Mouse (Mus musculus) E14TG2a.4 (cell line): ENCODE results near the gene Ccl26.

Source experiments
- H3K27me3 ChIP-seq: 2 replicates; pipeline ENCODE4 v1.6.1; 2014; ENCODE audit warnings: low read length, control low read depth; ENCODE audit not compliant: insufficient read depth
- H3K36me3 ChIP-seq: 2 replicates; pipeline ENCODE4 v1.6.1; 2014; ENCODE audit warnings: low read length, control low read depth; ENCODE audit not compliant: insufficient read depth
- H3K4me1 ChIP-seq: replicated peaks from 2 replicates; pipeline ENCODE4 v1.6.1; 2014; ENCODE audit warnings: low read depth, low read length, control low read depth
- H3K4me3 ChIP-seq: replicated peaks from 2 replicates; pipeline ENCODE4 v1.5.1; 2014; ENCODE audit warnings: mild to moderate bottlenecking, low read length
- H3K9me3 ChIP-seq: 2 replicates; pipeline ENCODE4 v1.6.1; 2014; ENCODE audit warnings: low read length, control low read depth
- CTCF ChIP-seq: conservative IDR thresholded peaks from 2 replicates; pipeline ENCODE4 v1.5.1; 2014; ENCODE audit warnings: low read length
- NANOG ChIP-seq: IDR thresholded peaks from 2 replicates; pipeline ENCODE4 v1.6.1; 2014; ENCODE audit warnings: borderline replicate concordance, low read length, mixed read lengths
- POU5F1 ChIP-seq: IDR thresholded peaks from 2 replicates; pipeline ENCODE4 v1.6.1; 2014; ENCODE audit warnings: low read length, borderline replicate concordance

Gene Ccl26

DNA sequence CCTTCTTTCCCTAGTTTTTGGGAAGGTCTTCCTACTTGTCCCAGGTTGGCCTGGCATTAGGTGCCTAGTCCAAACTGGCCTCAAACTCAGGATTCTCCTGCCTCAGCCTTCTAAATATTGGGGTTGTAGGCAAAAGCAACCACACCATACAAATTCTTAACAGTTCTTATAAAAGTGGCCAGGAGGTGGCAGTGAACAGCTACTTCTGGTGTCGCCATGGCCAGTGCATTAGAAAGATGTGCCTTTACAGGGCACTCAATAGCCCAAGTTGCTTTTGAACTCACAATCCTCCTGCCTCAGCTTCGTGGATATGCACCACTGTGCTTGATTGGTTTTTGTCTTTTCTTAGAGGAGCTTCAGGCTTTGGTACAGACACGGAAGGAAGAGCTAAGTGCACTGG, 12.5 kb downstream of the Ccl26 start:
- no peaks in the 10 kb centered on the region for H3K9me3 ChIP-seq
- no peaks in the 10 kb centered on the region for H3K36me3 ChIP-seq
- TF ChIP-seq CTCF, result peak; percentile 28
- TF ChIP-seq NANOG, result no peak
- H3K4me3 ChIP-seq, result no peak overlapping the region
- peaks cover 2% of the 10 kb centered on the region for H3K4me1 ChIP-seq
- peaks cover 35% of the 10 kb centered on the region for H3K27me3 ChIP-seq

DNA sequence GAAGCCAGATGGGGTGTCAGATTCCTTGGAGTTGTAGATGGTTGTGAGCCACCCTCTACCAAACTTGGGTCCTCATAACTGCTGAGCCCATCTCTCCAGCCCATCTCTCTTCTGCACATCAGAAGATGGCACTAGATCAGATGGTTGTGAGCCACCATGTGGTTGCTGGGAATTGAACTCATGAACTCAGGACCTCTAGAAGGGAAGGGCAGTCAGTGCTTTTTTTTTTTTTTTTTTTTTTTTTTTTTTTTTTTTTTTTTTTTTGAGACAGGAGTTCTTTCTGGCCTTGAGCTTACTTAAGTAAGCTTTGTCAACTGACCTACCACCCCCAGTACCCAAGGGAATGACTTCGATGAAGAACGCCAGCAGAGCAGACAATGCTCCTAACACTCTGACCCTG, 15.4 kb downstream of the Ccl26 start:
- Histone ChIP-seq H3K4me3 (no peak overlapping the region), H3K4me1 (peaks cover 21% of the 10 kb centered on the region), H3K36me3 (no peaks in the 10 kb centered on the region), H3K9me3 (no peaks in the 10 kb centered on the region), H3K27me3 (peaks cover 55% of the 10 kb centered on the region)
- TF ChIP-seq POU5F1, result no peak

DNA sequence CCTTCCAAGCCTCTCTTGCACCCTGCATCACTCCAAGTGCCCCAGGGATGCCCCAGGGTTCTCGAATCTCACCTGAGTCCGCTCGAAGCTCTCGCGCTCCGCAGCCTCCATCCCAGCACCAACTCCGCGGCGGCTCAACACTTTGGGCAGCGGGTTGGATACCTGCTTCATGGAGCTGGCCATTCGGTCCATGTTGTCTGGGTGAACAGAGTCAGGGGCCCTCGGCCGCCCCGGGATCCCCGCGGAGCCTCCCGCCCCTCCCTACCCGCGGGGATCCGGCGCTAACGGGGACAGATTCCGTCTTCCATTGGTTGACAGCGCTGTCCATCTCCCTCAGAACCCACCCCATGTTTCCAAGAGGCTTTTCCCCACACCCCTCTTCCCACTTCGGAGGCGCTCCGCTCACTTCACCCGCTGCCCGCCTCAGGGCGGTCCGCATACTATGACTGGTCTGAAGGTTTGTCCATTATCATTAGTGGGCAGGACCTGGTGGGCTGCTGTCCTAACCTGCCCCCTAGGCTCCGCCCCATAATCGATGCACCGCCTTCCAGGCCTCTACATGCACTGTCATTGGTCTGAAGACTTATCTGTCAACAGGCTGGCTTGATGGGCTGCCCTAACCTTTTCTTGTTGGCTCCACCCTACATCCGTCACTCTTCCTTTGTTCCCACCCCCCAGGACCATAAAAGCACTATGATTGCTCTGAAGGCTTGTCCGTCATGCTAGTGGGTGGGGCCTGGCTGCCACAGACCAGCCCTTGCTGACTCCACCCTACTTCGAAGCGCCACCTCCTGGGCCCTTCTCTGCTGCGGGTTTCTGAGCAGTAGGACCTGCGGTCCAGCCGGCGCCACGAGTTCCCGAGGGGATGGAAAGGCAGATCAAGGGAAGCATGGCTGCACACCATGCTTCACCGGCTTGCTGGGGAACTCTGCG, 18.2 kb downstream of the Ccl26 start, which contains the start of gene Hip1:
Gene Hip1 (minus strand): TSS at position 256 of the 933 bp plus-strand sequence.
- Histone ChIP-seq H3K4me1 (peaks cover 21% of the 10 kb centered on the region), H3K4me3 (peak within 1 kb of the TSS; percentile 94), H3K9me3 (no peaks in the 10 kb centered on the region), H3K27me3 (peaks cover 55% of the 10 kb centered on the region), H3K36me3 (no peaks in the 10 kb centered on the region)
- no peak for TF ChIP-seq POU5F1

DNA sequence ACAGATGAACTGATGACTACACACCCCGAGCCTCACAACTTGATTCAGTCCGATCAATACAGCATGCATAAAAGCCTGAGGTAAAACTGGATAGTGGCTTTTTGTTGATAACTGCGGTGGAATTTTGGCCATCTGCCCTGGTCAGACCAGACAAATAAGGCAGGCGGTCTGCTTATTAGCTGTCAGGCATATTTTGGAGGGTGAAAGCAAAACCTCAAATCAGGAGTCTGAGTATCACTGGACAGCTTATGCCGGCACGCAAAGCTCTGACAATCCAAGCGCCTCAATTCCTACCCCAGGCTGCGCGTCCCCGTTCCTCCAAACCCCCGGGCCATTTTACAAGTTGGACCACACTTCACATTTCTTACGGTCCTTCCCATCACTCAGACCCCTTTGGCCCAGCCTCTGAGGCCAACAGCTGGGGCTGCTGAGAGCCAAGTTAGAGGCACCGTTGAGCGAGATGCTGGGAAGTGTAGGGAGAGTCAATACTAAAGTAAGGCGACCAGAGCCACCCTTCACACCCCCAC, 19.3 kb downstream of the Ccl26 start:
- Histone ChIP-seq H3K9me3 (no peaks in the 10 kb centered on the region), H3K36me3 (no peaks in the 10 kb centered on the region), H3K4me3 (peak overlapping the region; percentile 94), H3K4me1 (peaks cover 21% of the 10 kb centered on the region), H3K27me3 (peaks cover 46% of the 10 kb centered on the region)
- TF ChIP-seq CTCF, result no peak

DNA sequence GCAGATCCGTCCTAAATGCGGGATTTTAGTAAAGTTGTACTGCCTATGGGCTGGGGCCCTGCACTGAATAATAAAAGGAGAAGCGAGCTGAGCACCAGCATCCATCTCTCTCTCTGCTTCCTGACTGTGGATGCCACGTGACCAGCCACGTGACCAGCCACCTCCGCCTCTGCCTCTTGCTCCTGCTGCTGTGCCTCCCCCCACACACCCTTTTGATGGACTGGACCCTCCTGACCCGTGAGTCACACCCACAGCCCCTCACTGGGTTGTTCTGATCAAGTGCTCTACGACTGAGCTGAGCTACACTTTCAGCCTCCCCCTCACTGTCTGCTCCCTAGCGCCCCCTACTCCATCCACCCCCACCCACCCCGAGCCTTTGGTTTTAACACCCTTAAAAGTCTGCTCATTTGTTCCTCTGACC, 25.6 kb downstream of the Ccl26 start:
- Histone ChIP-seq H3K27me3 (no peaks in the 10 kb centered on the region), H3K9me3 (no peaks in the 10 kb centered on the region), H3K4me3 (no peak overlapping the region), H3K36me3 (no peaks in the 10 kb centered on the region), H3K4me1 (peaks cover 19% of the 10 kb centered on the region)
- TF ChIP-seq POU5F1 (no peak), CTCF (peak; percentile 11; the same call in 1 of the 2 replicates)

DNA sequence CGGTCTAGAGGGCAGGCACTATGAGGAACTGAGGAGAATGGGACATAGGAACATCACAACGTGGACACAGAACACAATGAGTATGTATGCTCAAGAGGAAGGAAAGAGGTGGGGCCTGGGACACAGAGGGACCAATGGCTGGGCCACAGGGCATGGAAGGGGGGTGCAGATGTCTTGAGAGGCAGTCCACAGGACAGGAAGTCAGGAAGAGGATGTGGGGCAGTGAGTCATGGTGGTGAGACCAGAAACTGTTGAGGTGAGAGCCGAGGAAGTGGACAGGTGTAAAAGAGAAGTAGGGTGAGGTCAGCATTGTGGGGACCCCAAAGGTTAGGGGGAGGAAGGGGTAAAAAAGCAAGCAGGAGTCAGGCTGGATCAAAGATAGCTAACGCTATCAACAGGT, 26.0 kb downstream of the Ccl26 start:
- H3K27me3 ChIP-seq, result no peaks in the 10 kb centered on the region
- no peak overlapping the region for H3K4me3 ChIP-seq
- H3K9me3 ChIP-seq, result no peaks in the 10 kb centered on the region
- H3K4me1 ChIP-seq, result peaks cover 20% of the 10 kb centered on the region
- H3K36me3 ChIP-seq, result no peaks in the 10 kb centered on the region
- no peak for TF ChIP-seq POU5F1
- TF ChIP-seq CTCF, result no peak
- no peak for TF ChIP-seq NANOG

DNA sequence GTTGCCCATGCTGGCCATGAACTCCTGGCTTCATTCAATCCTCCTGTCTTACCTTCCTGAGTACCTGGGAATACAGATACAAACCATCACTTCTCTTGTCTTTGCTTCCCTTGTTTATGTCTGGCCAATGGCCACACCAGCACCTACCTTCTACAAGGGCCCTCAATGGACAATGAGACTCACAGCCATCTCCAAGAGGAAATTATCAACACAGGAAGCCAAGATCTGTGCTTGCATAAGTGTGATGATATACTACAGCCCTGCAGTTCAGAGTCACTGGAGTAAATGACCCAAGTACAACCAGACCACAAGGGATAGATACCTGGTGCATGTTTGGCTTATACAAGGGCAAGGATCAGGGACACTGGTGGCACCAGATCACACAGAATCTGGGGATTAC, 27.5 kb downstream of the Ccl26 start:
- H3K9me3 ChIP-seq, result no peaks in the 10 kb centered on the region
- TF ChIP-seq POU5F1 (no peak), NANOG (no peak), CTCF (no peak)
- H3K4me1 ChIP-seq, result peaks cover 34% of the 10 kb centered on the region
- H3K4me3 ChIP-seq, result no peak overlapping the region
- H3K36me3 ChIP-seq, result no peaks in the 10 kb centered on the region
- no peaks in the 10 kb centered on the region for H3K27me3 ChIP-seq

DNA sequence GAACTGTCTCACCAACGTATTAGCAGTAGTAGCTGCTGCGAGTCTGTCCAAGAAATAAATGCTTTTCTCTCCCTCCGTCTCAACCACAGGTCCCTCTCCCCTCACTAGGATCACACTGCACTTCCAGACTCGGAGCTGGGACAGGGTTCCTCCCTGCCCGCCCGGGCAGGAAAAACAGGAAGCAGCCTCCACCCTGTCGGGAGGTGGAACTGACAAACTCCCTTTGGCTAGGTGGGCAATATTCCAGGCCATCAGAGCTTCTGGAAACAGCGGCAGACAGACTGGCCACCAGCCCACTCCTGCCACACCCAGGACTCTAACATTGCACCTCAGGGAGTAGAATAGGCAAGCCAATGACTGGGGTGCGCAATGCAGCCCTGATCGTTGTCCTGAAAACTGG, 29.9 kb downstream of the Ccl26 start:
- TF ChIP-seq POU5F1 (no peak), CTCF (no peak), NANOG (no peak)
- Histone ChIP-seq H3K4me3 (peak overlapping the region; percentile 30), H3K27me3 (no peaks in the 10 kb centered on the region), H3K9me3 (no peaks in the 10 kb centered on the region), H3K36me3 (no peaks in the 10 kb centered on the region), H3K4me1 (peaks cover 34% of the 10 kb centered on the region)

DNA sequence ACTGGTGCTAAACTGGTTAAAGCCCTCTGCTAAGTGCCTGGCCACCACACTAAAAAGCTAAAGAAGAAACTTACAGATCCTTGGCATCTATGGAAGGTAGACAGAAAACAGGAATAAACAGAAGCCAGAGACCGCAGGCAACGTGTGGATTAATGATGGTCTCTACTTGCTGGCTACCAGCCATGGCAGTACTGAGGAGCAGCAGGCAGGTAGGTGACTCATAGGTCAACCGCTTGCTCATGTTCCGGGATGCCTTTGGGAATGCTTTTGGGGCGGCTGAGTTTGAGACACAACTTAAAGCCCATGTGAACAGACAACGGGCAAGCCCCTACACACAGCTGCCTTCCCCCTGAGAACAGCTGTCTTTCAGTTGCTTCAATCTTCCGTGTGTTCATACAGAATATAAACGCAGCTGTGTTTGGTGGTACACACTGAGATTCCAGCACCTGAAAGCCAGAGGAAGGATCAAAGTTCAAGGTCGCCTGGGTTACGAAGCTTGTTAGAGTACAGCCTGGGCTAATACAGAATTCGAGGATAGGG, 32.0 kb downstream of the Ccl26 start:
- 0 out of 2 replicates have a peak, but pooled peaks cover 2% of the 10 kb centered on the region for H3K27me3 ChIP-seq
- H3K9me3 ChIP-seq, result no peaks in the 10 kb centered on the region
- TF ChIP-seq POU5F1 (no peak), NANOG (no peak), CTCF (no peak)
- peaks cover 27% of the 10 kb centered on the region for H3K4me1 ChIP-seq
- no peaks in the 10 kb centered on the region for H3K36me3 ChIP-seq
- H3K4me3 ChIP-seq, result no peak overlapping the region
